Mouse (Mus musculus) megakaryocyte, embryonic 14.5 days (primary cell): ENCODE results near the gene Dlx3.

Experiments used
- FLI1 ChIP-seq: IDR thresholded peaks from 2 replicates; pipeline ENCODE4 v1.6.1; 2012; ENCODE audit warnings: low read length, inconsistent platforms, mixed read lengths
- GATA1 ChIP-seq: IDR thresholded peaks from 3 replicates; pipeline ENCODE4 v1.6.1; 2012; ENCODE audit warnings: mixed read lengths, low read length, inconsistent platforms, borderline replicate concordance

DNA sequence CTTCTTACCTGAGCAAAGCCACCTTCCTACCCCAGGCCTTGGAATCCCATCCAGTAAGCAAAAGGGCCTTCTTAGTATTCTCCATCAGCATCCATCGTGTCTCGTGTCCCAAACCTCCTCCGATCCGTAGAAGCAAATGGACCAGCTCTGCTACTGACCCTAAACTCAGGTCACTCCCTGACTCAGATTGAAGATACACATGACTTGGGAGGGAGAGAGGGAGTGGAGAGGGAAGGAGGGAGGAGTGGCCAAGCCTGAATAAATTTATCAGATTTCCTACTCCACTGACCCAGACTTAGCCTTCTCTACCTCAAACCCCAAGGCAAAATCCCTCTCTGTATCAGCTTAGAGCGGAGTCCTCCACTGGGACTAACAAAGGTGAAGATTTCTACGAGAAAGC is 39.1 kb upstream of the Dlx3 start:
- TF ChIP-seq GATA1 = no peak
- TF ChIP-seq FLI1 = no peak
